Mouse (Mus musculus) G1E (cell line): Measurements from ENCODE around the gene Chd6. TPM values are rescaled to one million over a fixed set of nuclear protein-coding genes. Genes with fewer than 3 reads are reported as not detected.
A peak's percentile ranks its signal among the peaks of the same experiment; 100 is the strongest.

ENCODE experiments used
- ATAC-seq: 2 replicates; pipeline ENCODE4 v1.8.0; 2016; ENCODE audit warnings: mild to moderate bottlenecking; ENCODE audit not compliant: insufficient number of reproducible peaks, poor library complexity, low FRiP score, severe bottlenecking; ENCODE audit errors: extremely low read depth
- DNase-seq: peaks from one replicate; pipeline ENCODE4 v3.0.0; 2012; ENCODE audit warnings: low spot score
- H3K27me3 ChIP-seq: 2 replicates; pipeline ENCODE4 v1.6.1; 2012; ENCODE audit warnings: mild to moderate bottlenecking, low read length, inconsistent platforms; ENCODE audit not compliant: insufficient read depth
- H3K36me3 ChIP-seq: replicated peaks from 2 replicates; pipeline ENCODE3; 2012; ENCODE audit warnings: mild to moderate bottlenecking, inconsistent platforms
- H3K4me1 ChIP-seq: 2 replicates; pipeline ENCODE4 v1.6.1; 2012; ENCODE audit warnings: low read depth, low read length, inconsistent platforms, mixed read lengths; ENCODE audit not compliant: insufficient read depth
- H3K4me3 ChIP-seq: 2 replicates; pipeline ENCODE4 v1.5.1; 2012; ENCODE audit warnings: low read depth, mild to moderate bottlenecking, inconsistent platforms, low read length, moderate library complexity, mixed read lengths
- H3K9me3 ChIP-seq: replicated peaks from 2 replicates; pipeline ENCODE4 v1.6.1; 2012; ENCODE audit warnings: inconsistent platforms
- CTCF ChIP-seq: IDR thresholded peaks from 2 replicates; pipeline ENCODE4 v1.5.1; 2012; ENCODE audit warnings: low read depth, low read length, inconsistent platforms, mixed read lengths
- GATA1 ChIP-seq: IDR thresholded peaks from 2 replicates; pipeline ENCODE4 v1.6.1; 2012; ENCODE audit warnings: borderline replicate concordance, low read length, inconsistent platforms, mixed read lengths
- GATA2 ChIP-seq: IDR thresholded peaks from 2 replicates; pipeline ENCODE4 v1.6.1; 2012; ENCODE audit warnings: low read depth, low read length, inconsistent platforms, borderline replicate concordance
- POLR2AphosphoS5 ChIP-seq: IDR thresholded peaks from 2 replicates; pipeline ENCODE4 v1.6.1; 2012; ENCODE audit warnings: low read depth, low read length, inconsistent platforms; ENCODE audit not compliant: insufficient replicate concordance
- TAL1 ChIP-seq: conservative IDR thresholded peaks from 2 replicates; pipeline ENCODE4 v1.6.1; 2012; ENCODE audit warnings: low read depth, low read length, inconsistent platforms, mixed read lengths
- polyA plus RNA-seq: library from polyadenylated mRNA; stranded (reverse); fragments of >175 nt; gene quantifications from 2 replicates; pipeline ENCODE4 v1.2.3, GENCODE M21; 2012
- total RNA-seq, 2 experiments: library from RNA; stranded (forward) in 1 of 2; stranded (reverse) in 1 of 2; fragments of 200-1000 nt in 1 of 2; fragments of >200 nt in 1 of 2; fragmentation: Nextera tagmentation in 1 of 2; gene quantifications; 2 replicates each; pipeline ENCODE4 v1.2.3; 2014 to 2017

Gene Chd6
- total and polyA plus RNA-seq, 3 experiments: 9.7 to 79.5 (median 39.1) TPM

GRCm38 (mm10) chr2:161090200-161090599 lies 18.7 kb downstream of the Chd6 start:
- H3K4me3 ChIP-seq: no peak overlapping the region
- no peaks in the 10 kb centered on the region for H3K9me3 ChIP-seq
- no peaks in the 10 kb centered on the region for H3K27me3 ChIP-seq
- H3K36me3 ChIP-seq: peaks cover 29% of the 10 kb centered on the region
- DNase-seq: no peak
- ATAC-seq: peak; percentile 66
- H3K4me1 ChIP-seq: peaks cover 3% of the 10 kb centered on the region; the same call in 1 of the 2 replicates
- no peak for TF ChIP-seq TAL1
- no peak for TF ChIP-seq POLR2AphosphoS5
- no peak for TF ChIP-seq GATA1
- TF ChIP-seq CTCF: no peak
- TF ChIP-seq GATA2: no peak

GRCm38 (mm10) chr2:161078590-161078989 lies 30.3 kb downstream of the Chd6 start:
- no peak for TF ChIP-seq TAL1
- no peak for TF ChIP-seq GATA2
- TF ChIP-seq CTCF: no peak
- no peak for TF ChIP-seq GATA1
- TF ChIP-seq POLR2AphosphoS5: no peak
- Histone ChIP-seq H3K4me3 (no peak overlapping the region), H3K9me3 (no peaks in the 10 kb centered on the region), H3K36me3 (peaks cover 28% of the 10 kb centered on the region), H3K4me1 (no peaks in the 10 kb centered on the region), H3K27me3 (no peaks in the 10 kb centered on the region)
- ATAC-seq (no peak), DNase-seq (no peak)

- TF ChIP-seq TAL1 (no peak), GATA1 (no peak), POLR2AphosphoS5 (no peak), CTCF (no peak), GATA2 (no peak)
- H3K36me3 ChIP-seq: peaks cover 23% of the 10 kb centered on the region
These were observed 32.6 kb downstream of the Chd6 start for GRCm38 (mm10) chr2:161076262-161076661.

GRCm38 (mm10) chr2:161075553-161075952 lies 33.3 kb downstream of the Chd6 start:
- ATAC-seq (no peak), DNase-seq (no peak)
- peaks cover 25% of the 10 kb centered on the region for H3K36me3 ChIP-seq
- H3K27me3 ChIP-seq: no peaks in the 10 kb centered on the region
- H3K4me1 ChIP-seq: no peaks in the 10 kb centered on the region
- no peaks in the 10 kb centered on the region for H3K9me3 ChIP-seq
- no peak overlapping the region for H3K4me3 ChIP-seq
- TF ChIP-seq TAL1 (no peak), GATA2 (no peak), CTCF (no peak), POLR2AphosphoS5 (no peak), GATA1 (no peak)

More at GRCm38 (mm10) chr2:161076262-161076661, 32.6 kb downstream of the Chd6 start:
- DNase-seq (no peak), ATAC-seq (no peak)
- Histone ChIP-seq H3K4me3 (no peak overlapping the region), H3K9me3 (no peaks in the 10 kb centered on the region), H3K27me3 (no peaks in the 10 kb centered on the region), H3K4me1 (no peaks in the 10 kb centered on the region)

- no peaks in the 10 kb centered on the region for H3K4me1 ChIP-seq
- peaks cover 27% of the 10 kb centered on the region for H3K36me3 ChIP-seq
- H3K27me3 ChIP-seq: no peaks in the 10 kb centered on the region
- no peak for DNase-seq
- H3K4me3 ChIP-seq: no peak overlapping the region
- no peaks in the 10 kb centered on the region for H3K9me3 ChIP-seq
- TF ChIP-seq TAL1 (no peak), GATA2 (no peak), CTCF (no peak), POLR2AphosphoS5 (no peak), GATA1 (no peak)
- ATAC-seq: no peak
These were observed 42.6 kb downstream of the Chd6 start for GRCm38 (mm10) chr2:161066097-161066759.

GRCm38 (mm10) chr2:161065594-161065993 lies 43.3 kb downstream of the Chd6 start:
- TF ChIP-seq TAL1 (no peak), POLR2AphosphoS5 (no peak), GATA2 (no peak), GATA1 (no peak), CTCF (no peak)
- Histone ChIP-seq H3K4me1 (no peaks in the 10 kb centered on the region), H3K9me3 (no peaks in the 10 kb centered on the region), H3K36me3 (peaks cover 24% of the 10 kb centered on the region), H3K4me3 (no peak overlapping the region), H3K27me3 (no peaks in the 10 kb centered on the region)
- ATAC-seq (no peak), DNase-seq (no peak)
